Mouse (Mus musculus) forebrain, embryonic 13.5 days (tissue): ENCODE data around the gene Dydc1. TPM values are rescaled to one million over a fixed set of nuclear protein-coding genes. Genes with fewer than 3 reads are reported as not detected.

Source experiments
- polyA plus RNA-seq: library from polyadenylated mRNA; unstranded; fragments of >200 nt; fragmentation: Nextera tagmentation; extraction: Ambion mirVana; gene quantifications from 2 replicates; pipeline ENCODE4 v1.2.1, GENCODE M21; 2015

The Dydc1 gene
- polyA plus RNA-seq, 1 experiment from 2014 or later: 0.28 TPM

Other genes with a start within 250 kb of the Dydc1 start
- gene Sh2d4b, start 179.6 kb upstream of the Dydc1 start, polyA plus RNA-seq: 2.3 and 2.4 TPM in 2 replicates
- 84.1 and 88.2 TPM in 2 replicates for gene Tspan14, start 106.1 kb upstream of the Dydc1 start, polyA plus RNA-seq
- 49.7 and 57.8 TPM in 2 replicates for gene Fam213a, start 59.1 kb upstream of the Dydc1 start, polyA plus RNA-seq
- gene Dydc2, start 3.7 kb upstream of the Dydc1 start, polyA plus RNA-seq: 0.21 and 0.44 TPM in 2 replicates
- not detected in 2 replicates for gene Mat1a, start 32.1 kb downstream of the Dydc1 start, polyA plus RNA-seq
- not detected in 2 replicates for gene Sftpa1, start 58.9 kb downstream of the Dydc1 start, polyA plus RNA-seq
- not detected in 2 replicates for gene Mbl1, start 78.5 kb downstream of the Dydc1 start, polyA plus RNA-seq
- not detected in 2 replicates for gene Sftpd, start 112.2 kb downstream of the Dydc1 start, polyA plus RNA-seq
- not detected in 2 replicates for gene Gm2832, start 205.9 kb downstream of the Dydc1 start, polyA plus RNA-seq